Mouse (Mus musculus) heart, embryonic 15.5 days (tissue): Measurements from ENCODE around the gene Brd7. TPM values are rescaled to one million over a fixed set of nuclear protein-coding genes. Genes with fewer than 3 reads are reported as not detected.

Source experiments
- ATAC-seq: fragments of 200-750 bp; cut with Nextera tagmentation; replicated peaks from 2 replicates; pipeline ENCODE4 v1.8.0; 2017; ENCODE audit warnings: low read depth, moderate TSS enrichment; ENCODE audit not compliant: insufficient number of reproducible peaks, insufficient read depth, low FRiP score
- H3K27ac ChIP-seq: fragments of 300-500 bp; sonication (generic); 2 replicates; pipeline ENCODE4 v1.5.1; 2015; ENCODE audit warnings: mild to moderate bottlenecking, inconsistent platforms
- H3K27me3 ChIP-seq: fragments of 300-500 bp; sonication (generic); 2 replicates; pipeline ENCODE4 v1.6.1; 2015; ENCODE audit warnings: inconsistent platforms
- H3K36me3 ChIP-seq: fragments of 300-500 bp; sonication (generic); 2 replicates; pipeline ENCODE4 v1.6.1; 2015; ENCODE audit warnings: mild to moderate bottlenecking, inconsistent platforms
- H3K4me1 ChIP-seq: fragments of 300-500 bp; sonication (generic); replicated peaks from 2 replicates; pipeline ENCODE4 v1.6.1; 2015; ENCODE audit warnings: inconsistent platforms
- H3K4me2 ChIP-seq: fragments of 300-500 bp; sonication (generic); 2 replicates; pipeline ENCODE4 v1.6.1; 2015; ENCODE audit warnings: inconsistent platforms, mild to moderate bottlenecking, moderate library complexity
- H3K4me3 ChIP-seq: fragments of 300-500 bp; sonication (generic); 2 replicates; pipeline ENCODE4 v1.5.1; 2015; ENCODE audit warnings: mild to moderate bottlenecking, inconsistent platforms
- H3K9ac ChIP-seq: fragments of 300-500 bp; sonication (generic); 2 replicates; pipeline ENCODE4 v1.6.1; 2015; ENCODE audit warnings: mild to moderate bottlenecking, inconsistent platforms
- H3K9me3 ChIP-seq: fragments of 300-500 bp; sonication (generic); replicated peaks from 2 replicates; pipeline ENCODE4 v1.6.1; 2016; ENCODE audit warnings: inconsistent platforms
- WGBS: fragments of 180-500 bp; shearing (Covaris S2); methylation state at CpG from one replicate; pipeline ENCODE4 v1.1.7; 2015; ENCODE audit warnings: mixed read lengths; 5-methylcytosine and 5-hydroxymethylcytosine counted together
- polyA plus RNA-seq: library from polyadenylated mRNA; unstranded; fragments of >200 nt; fragmentation: Nextera tagmentation; extraction: Ambion mirVana; gene quantifications from 2 replicates; pipeline ENCODE4 v1.2.1, GENCODE M21; 2015

Gene Brd7
- polyA plus RNA-seq, 1 experiment from 2014 or later, result 69.1 TPM

DNA sequence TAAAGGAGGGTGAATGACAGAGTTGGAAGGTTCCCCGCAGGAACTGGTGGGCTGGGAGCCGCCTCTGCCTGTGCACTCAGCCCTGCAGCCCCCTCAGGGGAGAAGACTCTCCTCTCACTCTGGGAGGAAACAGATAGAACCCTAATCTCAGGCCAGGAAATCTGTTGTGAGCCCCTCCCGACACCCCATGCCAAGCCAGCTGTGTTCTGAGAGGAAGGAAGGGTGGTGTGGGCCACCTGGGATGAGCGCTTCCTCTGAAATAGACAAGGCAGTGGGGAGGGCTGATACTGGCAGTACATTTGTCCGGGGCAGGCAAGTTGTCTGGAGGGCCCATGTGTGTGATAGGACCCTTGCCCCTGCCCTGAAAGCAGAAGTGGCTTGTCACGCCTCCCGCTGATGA is 18.5 kb upstream of the Brd7 start:
- 55% methylated on average over 7 of the region's 7 CpGs for WGBS
- Histone ChIP-seq H3K9ac (no peak overlapping the region), H3K9me3 (no peaks in the 10 kb centered on the region), H3K36me3 (no peaks in the 10 kb centered on the region), H3K27ac (no peak overlapping the region), H3K4me2 (no peak overlapping the region), H3K4me1 (peaks cover 9% of the 10 kb centered on the region), H3K27me3 (peaks cover under 1% of the 10 kb centered on the region; the same call in 1 of the 2 replicates), H3K4me3 (no peak overlapping the region)
- peak; percentile 37; the same call in 1 of the 2 replicates for ATAC-seq

DNA sequence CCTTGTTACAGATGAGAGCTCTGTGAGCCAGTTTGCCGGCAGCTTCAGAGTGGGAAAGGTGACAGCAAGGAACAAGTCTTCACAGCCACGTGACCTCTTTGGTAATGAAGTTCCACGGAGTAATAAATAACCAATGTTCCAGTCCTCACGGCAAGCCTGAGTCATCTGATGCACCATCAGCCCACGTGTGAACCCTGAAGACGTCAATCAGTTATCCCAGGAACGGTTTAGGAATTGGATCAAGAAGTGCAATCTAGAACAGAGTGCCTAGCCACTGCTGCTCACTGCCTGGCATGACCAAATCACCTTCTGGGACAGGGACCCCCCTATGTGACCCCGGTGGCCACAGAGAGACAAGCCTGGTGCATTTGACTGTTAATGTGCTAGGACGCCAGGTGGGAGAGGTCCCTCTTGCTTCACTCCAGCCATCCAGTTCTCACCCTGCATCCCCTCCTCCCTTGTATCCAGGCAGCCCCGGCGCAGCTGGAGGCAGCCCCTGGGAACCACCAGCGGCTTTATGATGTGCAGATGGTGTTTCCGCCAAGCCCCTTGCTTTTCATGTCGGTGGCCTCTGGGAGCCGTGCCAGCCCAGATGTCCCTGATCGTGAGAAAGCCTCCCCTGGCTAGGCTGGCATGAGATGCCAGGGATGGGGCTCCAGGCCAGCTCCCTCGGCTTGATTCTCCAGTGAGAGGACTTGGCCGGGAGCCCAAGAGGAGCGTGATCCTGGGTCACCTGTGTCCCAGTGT is 15.0 kb upstream of the Brd7 start:
- H3K9ac ChIP-seq, result no peak overlapping the region
- peaks cover 4% of the 10 kb centered on the region; the same call in 1 of the 2 replicates for H3K27me3 ChIP-seq
- H3K9me3 ChIP-seq, result no peaks in the 10 kb centered on the region
- peaks cover 9% of the 10 kb centered on the region for H3K4me1 ChIP-seq
- 47% methylated on average over 19 of the region's 19 CpGs for WGBS
- peak; percentile 44 for ATAC-seq
- no peak overlapping the region for H3K27ac ChIP-seq
- H3K4me2 ChIP-seq, result no peak overlapping the region
- H3K36me3 ChIP-seq, result no peaks in the 10 kb centered on the region
- no peak overlapping the region for H3K4me3 ChIP-seq

DNA sequence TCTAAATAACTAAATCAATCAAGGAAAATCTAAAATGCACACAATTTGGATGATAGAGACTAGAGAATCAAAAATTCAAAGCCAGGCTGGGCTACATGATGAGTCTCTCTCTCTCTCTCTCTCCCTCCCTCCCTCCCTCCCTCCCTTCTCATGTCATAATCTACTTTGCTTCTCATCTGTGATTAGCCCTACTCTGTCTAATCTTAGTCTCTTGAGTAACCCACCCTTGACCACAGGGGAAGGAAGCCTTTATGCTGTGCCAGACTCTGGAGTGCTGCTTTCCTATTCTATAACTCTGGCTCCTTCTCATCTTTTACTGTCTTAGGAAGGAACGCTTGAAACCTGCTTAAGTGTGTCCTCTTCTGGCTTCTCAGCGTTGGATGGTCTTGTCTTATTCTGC is 9.5 kb upstream of the Brd7 start:
- Histone ChIP-seq H3K36me3 (no peaks in the 10 kb centered on the region), H3K4me2 (no peak overlapping the region), H3K27ac (no peak overlapping the region), H3K9ac (no peak overlapping the region), H3K4me1 (peaks cover 10% of the 10 kb centered on the region), H3K27me3 (peaks cover 6% of the 10 kb centered on the region; the same call in 1 of the 2 replicates), H3K9me3 (no peaks in the 10 kb centered on the region), H3K4me3 (no peak overlapping the region)
- WGBS, result 81% methylated on average over 2 of the region's 2 CpGs
- no peak for ATAC-seq

DNA sequence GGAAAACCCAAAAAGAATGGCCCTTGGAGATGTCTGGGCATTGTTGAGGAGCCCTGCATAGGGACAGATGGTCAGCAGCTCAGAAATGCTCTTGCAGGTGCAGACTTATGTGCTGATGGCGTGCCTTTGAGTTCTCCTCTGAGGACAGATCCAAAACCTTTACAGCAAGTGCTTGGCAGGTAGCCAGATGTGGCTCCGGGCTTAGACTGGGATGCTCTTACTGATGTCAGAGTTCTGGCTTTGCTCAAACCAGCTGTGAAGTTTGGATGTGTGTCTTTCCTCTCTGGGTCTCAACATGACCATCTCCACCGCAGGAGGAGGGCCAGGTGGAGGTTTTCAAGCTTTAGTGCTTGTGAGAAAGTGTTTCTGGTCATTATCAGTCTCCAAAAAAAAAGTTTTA is 7.8 kb upstream of the Brd7 start:
- Histone ChIP-seq H3K27ac (no peak overlapping the region), H3K9ac (no peak overlapping the region), H3K4me3 (no peak overlapping the region), H3K27me3 (0 out of 2 replicates have a peak, but pooled peaks cover 3% of the 10 kb centered on the region), H3K36me3 (no peaks in the 10 kb centered on the region), H3K4me2 (no peak overlapping the region), H3K9me3 (no peaks in the 10 kb centered on the region), H3K4me1 (peaks cover 10% of the 10 kb centered on the region)
- 21% methylated on average over 3 of the region's 3 CpGs for WGBS
- 0 out of 2 replicates have a peak, but pooled peaks have one; percentile 31 for ATAC-seq

DNA sequence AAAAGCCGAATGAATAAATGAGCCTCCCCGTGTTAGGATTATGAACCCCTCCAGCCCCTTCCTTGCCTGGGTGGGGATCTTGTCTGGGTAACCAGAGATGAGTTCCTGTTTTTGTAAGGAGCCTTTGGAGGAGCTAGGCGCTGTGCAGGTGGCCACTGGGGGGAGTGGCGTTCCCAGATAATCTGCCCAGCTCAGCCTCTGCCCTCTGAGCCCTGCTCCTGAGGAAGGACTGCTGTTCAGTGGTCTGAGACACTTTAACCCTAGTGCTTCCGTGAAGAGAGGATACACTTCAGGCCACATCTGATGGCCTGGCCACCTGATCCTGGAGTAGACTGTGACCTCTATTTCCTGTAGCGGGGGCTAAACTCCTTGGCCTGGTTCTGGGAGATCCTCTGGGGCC is 7.2 kb upstream of the Brd7 start:
- no peaks in the 10 kb centered on the region for H3K36me3 ChIP-seq
- no peak overlapping the region for H3K27ac ChIP-seq
- no peaks in the 10 kb centered on the region for H3K9me3 ChIP-seq
- no peak; the same call in 1 of the 2 replicates for ATAC-seq
- no peak overlapping the region for H3K4me2 ChIP-seq
- no peak overlapping the region for H3K4me3 ChIP-seq
- no peak overlapping the region for H3K9ac ChIP-seq
- H3K4me1 ChIP-seq, result peaks cover 10% of the 10 kb centered on the region
- H3K27me3 ChIP-seq, result 0 out of 2 replicates have a peak, but pooled peaks cover 3% of the 10 kb centered on the region
- 18% methylated on average over 6 of the region's 6 CpGs for WGBS

DNA sequence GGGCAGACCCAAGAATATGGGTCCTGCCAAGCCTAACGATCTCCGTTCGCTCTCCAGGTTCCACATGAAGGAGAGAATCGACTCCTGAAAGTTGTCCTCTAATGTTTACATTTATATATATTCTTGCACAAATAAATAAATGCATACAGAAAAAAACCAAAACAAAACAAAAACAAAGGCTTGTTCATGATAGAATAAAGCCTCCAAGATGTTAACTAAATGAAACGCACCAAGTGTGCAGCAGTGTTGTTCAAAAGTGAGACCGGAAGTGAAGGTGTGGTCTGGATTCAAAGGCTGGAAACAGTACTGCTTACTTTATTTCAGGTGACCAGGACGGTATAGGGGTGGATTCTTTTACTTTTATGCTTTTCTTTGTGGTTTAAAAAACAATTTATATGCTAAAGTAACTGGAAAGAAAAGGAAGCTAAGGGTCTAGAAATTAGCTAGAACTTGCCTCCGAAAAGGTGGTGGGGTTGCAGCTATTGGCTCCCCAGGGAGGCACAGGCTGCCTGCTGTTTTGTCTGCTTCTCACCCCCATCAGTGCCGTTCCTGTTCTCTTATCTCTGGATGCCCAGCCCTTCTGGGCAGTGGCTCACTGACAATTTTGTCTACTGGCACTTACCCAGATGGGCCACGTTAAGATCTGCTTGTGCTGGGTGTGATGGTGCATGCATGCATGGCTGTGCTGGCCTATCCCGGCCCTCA is 604 bp upstream of the Brd7 start:
- Histone ChIP-seq H3K4me1 (peaks cover 27% of the 10 kb centered on the region), H3K4me2 (peak overlapping the region; percentile 58), H3K36me3 (peaks cover 17% of the 10 kb centered on the region), H3K4me3 (peak overlapping the region; percentile 100), H3K9ac (peak overlapping the region; percentile 100), H3K27ac (peak overlapping the region; percentile 92), H3K27me3 (no peaks in the 10 kb centered on the region), H3K9me3 (no peaks in the 10 kb centered on the region)
- 19% methylated on average over 11 of the region's 11 CpGs for WGBS
- 0 out of 2 replicates have a peak, but pooled peaks have one; percentile 29 for ATAC-seq

DNA sequence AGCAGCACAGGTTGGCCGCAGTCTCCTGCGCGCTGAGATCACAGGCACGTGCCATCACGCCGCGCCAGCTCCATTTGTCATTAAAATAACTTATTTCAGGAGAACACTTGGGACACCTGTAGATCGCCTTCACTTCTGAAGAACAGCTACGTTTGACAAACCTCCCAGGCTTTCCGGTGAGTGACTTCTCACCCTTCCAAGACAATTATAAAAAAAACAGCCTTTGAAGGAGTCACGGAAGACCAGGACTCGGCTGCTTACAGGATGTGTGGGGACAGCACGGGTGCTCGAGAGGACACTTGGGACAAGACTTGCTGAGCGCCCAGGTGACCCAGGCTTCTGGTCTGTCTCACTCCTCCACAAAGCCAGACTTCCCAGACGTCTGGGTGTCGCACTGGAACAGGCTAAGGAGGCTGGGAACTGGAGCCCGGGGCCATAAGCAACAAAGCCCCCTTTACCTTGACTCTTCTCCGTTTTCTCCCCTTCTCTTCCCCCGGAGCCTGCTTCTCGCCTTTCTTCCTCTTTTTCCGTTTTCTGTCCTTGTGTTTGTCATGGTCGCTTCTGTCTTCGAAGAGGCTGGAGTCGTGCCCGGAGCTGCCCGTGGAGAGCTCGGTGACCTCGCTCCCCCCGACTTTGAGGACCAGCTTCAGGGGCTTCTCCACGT is 818 bp downstream of the Brd7 start:
- WGBS, result under 1% methylated on average over 31 of the region's 31 CpGs
- Histone ChIP-seq H3K36me3 (peaks cover 32% of the 10 kb centered on the region), H3K27ac (peak overlapping the region; percentile 92), H3K9ac (peak overlapping the region; percentile 100), H3K4me1 (peaks cover 27% of the 10 kb centered on the region), H3K9me3 (no peaks in the 10 kb centered on the region), H3K27me3 (no peaks in the 10 kb centered on the region), H3K4me3 (peak overlapping the region; percentile 100), H3K4me2 (peak overlapping the region; percentile 85)
- ATAC-seq, result 0 out of 2 replicates have a peak, but pooled peaks have one; percentile 29

DNA sequence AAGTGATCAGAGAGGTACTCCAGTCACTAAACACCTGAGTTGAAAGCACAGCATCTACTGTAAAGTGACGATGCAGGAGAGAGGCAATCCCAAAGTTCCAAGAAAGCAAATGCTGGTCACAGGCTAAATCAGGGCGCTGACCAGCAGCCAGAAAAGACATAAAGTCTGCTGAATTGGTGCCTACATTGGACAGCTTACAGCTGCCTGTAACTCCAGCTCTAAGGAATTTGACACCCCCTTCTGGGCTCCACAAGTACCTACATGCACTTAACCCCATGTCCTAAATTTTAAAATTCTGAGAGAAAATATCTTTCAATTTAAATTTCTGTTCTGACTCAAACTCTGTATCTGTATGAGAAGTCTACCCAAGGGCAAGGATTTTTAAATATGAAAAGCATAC is 2.0 kb downstream of the Brd7 start:
- H3K4me1 ChIP-seq, result peaks cover 27% of the 10 kb centered on the region
- peak overlapping the region; percentile 85 for H3K4me2 ChIP-seq
- no peak for ATAC-seq
- 68% methylated on average over 2 of the region's 2 CpGs for WGBS
- H3K9me3 ChIP-seq, result no peaks in the 10 kb centered on the region
- H3K9ac ChIP-seq, result 0 out of 2 replicates have a peak overlapping the region, but pooled peaks have one; percentile 100
- H3K27ac ChIP-seq, result 0 out of 2 replicates have a peak overlapping the region, but pooled peaks have one; percentile 2
- H3K4me3 ChIP-seq, result peak overlapping the region; percentile 100
- H3K36me3 ChIP-seq, result peaks cover 44% of the 10 kb centered on the region
- no peaks in the 10 kb centered on the region for H3K27me3 ChIP-seq

DNA sequence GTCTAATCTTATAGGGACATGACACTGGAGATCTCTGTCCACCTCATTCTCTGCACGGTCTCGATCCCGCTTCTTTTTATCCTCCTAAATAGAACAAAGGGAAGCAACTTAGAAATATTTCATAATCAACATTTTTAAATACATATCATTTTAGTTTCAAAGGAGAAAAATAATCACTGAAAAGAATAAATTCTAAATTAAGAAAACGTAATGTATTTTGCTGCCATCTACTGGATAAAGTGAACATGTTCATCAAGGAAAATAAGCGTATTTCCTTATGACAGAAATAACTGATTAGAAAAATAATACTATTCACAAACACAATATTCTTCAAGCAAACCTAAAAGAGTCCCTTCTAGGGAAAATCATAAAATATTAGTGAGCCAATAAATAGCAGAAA is 4.0 kb downstream of the Brd7 start:
- Histone ChIP-seq H3K36me3 (peaks cover 60% of the 10 kb centered on the region), H3K27me3 (no peaks in the 10 kb centered on the region), H3K4me3 (no peak overlapping the region), H3K4me1 (peaks cover 25% of the 10 kb centered on the region), H3K9ac (no peak overlapping the region), H3K27ac (no peak overlapping the region), H3K4me2 (no peak overlapping the region), H3K9me3 (no peaks in the 10 kb centered on the region)
- 79% methylated on average over 5 of the region's 5 CpGs for WGBS
- no peak for ATAC-seq

DNA sequence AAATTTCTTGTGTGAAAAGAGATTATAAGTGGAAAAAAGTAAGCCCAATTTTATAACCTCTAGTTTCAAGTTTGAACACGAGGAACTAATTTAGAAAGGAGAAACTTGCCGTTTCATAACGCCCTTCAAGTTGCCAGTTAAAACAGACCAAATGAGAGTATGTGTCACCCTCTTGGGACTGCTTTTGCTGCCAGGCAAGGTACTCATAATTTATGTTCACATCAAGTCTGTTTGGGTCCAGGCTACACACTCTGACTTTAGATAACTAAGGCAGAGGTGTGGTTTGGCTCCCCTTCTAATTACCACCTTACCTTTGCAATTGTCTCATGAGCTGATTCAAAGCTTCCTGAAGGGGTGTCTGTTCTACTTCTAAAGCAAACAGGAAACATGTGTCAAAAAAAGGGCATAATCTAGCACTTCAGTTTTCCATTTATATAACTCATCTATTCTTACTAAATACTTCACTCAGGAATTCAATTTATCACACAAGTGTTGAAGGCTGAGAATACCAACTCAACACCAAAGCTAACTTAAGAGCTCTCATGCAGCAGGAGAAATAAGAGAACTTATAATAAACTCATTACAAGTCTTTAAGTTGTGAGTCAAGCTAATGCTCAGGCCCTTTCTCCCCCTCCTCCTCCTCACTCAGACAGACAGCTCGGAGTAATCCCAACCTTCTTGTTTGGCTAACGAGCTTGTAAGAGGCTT is 4.6 kb downstream of the Brd7 start:
- H3K9ac ChIP-seq, result no peak overlapping the region
- peaks cover 20% of the 10 kb centered on the region for H3K4me1 ChIP-seq
- no peak overlapping the region for H3K4me2 ChIP-seq
- H3K27ac ChIP-seq, result no peak overlapping the region
- peaks cover 66% of the 10 kb centered on the region for H3K36me3 ChIP-seq
- H3K4me3 ChIP-seq, result no peak overlapping the region
- no peaks in the 10 kb centered on the region for H3K9me3 ChIP-seq
- ATAC-seq, result no peak
- H3K27me3 ChIP-seq, result no peaks in the 10 kb centered on the region
- WGBS, result 63% methylated on average over 5 of the region's 5 CpGs

DNA sequence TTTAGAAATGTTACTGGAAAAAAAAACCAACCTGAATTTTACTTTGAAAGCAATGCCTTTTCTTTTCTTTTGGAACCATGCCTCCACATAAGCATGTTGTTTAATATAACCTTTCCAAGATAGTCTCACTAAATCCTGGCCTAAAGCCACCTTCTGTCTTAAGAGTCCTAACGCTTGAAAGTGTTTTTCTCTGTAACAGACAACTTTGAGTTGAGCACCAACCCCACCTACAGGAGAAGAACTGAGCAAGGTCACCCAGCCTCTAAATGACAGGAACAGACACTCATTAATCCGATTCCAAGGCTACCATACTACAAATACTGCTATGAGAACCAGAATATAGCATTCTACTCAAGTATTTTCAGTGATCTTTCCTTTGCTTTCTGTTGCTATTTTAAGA is 12.9 kb downstream of the Brd7 start:
- peaks cover 77% of the 10 kb centered on the region for H3K36me3 ChIP-seq
- H3K27me3 ChIP-seq, result no peaks in the 10 kb centered on the region
- H3K9me3 ChIP-seq, result no peaks in the 10 kb centered on the region
- no peak overlapping the region for H3K9ac ChIP-seq
- peak overlapping the region; percentile 74 for H3K27ac ChIP-seq
- WGBS, result 38% methylated on average over 2 of the region's 2 CpGs
- no peak overlapping the region for H3K4me2 ChIP-seq
- no peak for ATAC-seq
- H3K4me3 ChIP-seq, result no peak overlapping the region
- H3K4me1 ChIP-seq, result peaks cover 11% of the 10 kb centered on the region
